Mouse (Mus musculus) embryonic fibroblast, embryonic 13.5 days (primary cell): ENCODE data around the gene Klhl22.

Experiments
- CTCF ChIP-seq: IDR thresholded peaks from 2 replicates; pipeline ENCODE4 v1.5.1; 2011; ENCODE audit warnings: mild to moderate bottlenecking, control low read depth, low read length, moderate library complexity, borderline replicate concordance; ENCODE audit not compliant: insufficient read depth
- POLR2A ChIP-seq: IDR thresholded peaks from 2 replicates; pipeline ENCODE4 v1.6.1; 2011; ENCODE audit warnings: low read depth, mild to moderate bottlenecking, control low read depth, low read length, moderate library complexity

GRCm38 (mm10) chr16:17721114-17721808 is 38.2 kb upstream of the Klhl22 start:
- TF ChIP-seq CTCF (no peak), POLR2A (no peak)
